Mouse (Mus musculus) embryo, embryonic 9.5 days (tissue): ENCODE measurements around the gene Pphln1.
"Not testable (repeated sequence)": the region's sequence is repeated elsewhere in the genome, so short reads cannot be mapped to it uniquely, and the experiment has no call there.

Experiments used
- DNase-seq: peaks from one replicate; pipeline ENCODE4 v3.0.0-alpha.2; 2017; ENCODE audit errors: extremely low spot score

The Pphln1 gene

GRCm38 (mm10) chr15:93397826-93398698 is at the start of gene Pphln1, which contains the start of gene Zcrb1:
TSS of gene Pphln1 (plus strand) at chr15:93398350.
TSS of gene Zcrb1 (minus strand) at chr15:93398334.
- DNase-seq: peak; percentile 89

GRCm38 (mm10) chr15:93358346-93359095 is 39.6 kb upstream of the Pphln1 start:
- DNase-seq: no peak

GRCm38 (mm10) chr15:93365561-93365960 is 32.6 kb upstream of the Pphln1 start:
- no peak for DNase-seq

GRCm38 (mm10) chr15:93368558-93368957 is 29.6 kb upstream of the Pphln1 start:
- no peak for DNase-seq

GRCm38 (mm10) chr15:93371838-93372237 is 26.3 kb upstream of the Pphln1 start:
- DNase-seq: no peak

- DNase-seq: not testable (repeated sequence)
Observed at GRCm38 (mm10) chr15:93372525-93373119, 25.5 kb upstream of the Pphln1 start.

GRCm38 (mm10) chr15:93375696-93376095 is 22.5 kb upstream of the Pphln1 start:
- DNase-seq: no peak

- DNase-seq: no peak
Observed at GRCm38 (mm10) chr15:93379177-93379576, 19.0 kb upstream of the Pphln1 start.

- DNase-seq: no peak
Observed at GRCm38 (mm10) chr15:93381337-93381736, 16.8 kb upstream of the Pphln1 start.

GRCm38 (mm10) chr15:93397269-93397668 is 881 bp upstream of the Pphln1 start:
- DNase-seq: no peak

GRCm38 (mm10) chr15:93398699-93399540 is 770 bp downstream of the Pphln1 start:
- DNase-seq: peak; percentile 32

GRCm38 (mm10) chr15:93401446-93401845 is 3.3 kb downstream of the Pphln1 start:
- no peak for DNase-seq

GRCm38 (mm10) chr15:93402730-93403129 is 4.6 kb downstream of the Pphln1 start:
- DNase-seq: no peak

GRCm38 (mm10) chr15:93404849-93405248 is 6.7 kb downstream of the Pphln1 start:
- DNase-seq: no peak

GRCm38 (mm10) chr15:93405446-93405986 is 7.4 kb downstream of the Pphln1 start:
- DNase-seq: no peak

- no peak for DNase-seq
Observed at GRCm38 (mm10) chr15:93406492-93406891, 8.3 kb downstream of the Pphln1 start.

GRCm38 (mm10) chr15:93412445-93412844 is 14.3 kb downstream of the Pphln1 start:
- DNase-seq: no peak

GRCm38 (mm10) chr15:93414456-93414855 is 16.3 kb downstream of the Pphln1 start:
- DNase-seq: no peak

- no peak for DNase-seq
Observed at GRCm38 (mm10) chr15:93416300-93416699, 18.1 kb downstream of the Pphln1 start.

GRCm38 (mm10) chr15:93420596-93420995 is 22.4 kb downstream of the Pphln1 start:
- DNase-seq: no peak

GRCm38 (mm10) chr15:93422537-93422936 is 24.4 kb downstream of the Pphln1 start:
- no peak for DNase-seq
